Mouse (Mus musculus) CH12.LX (cell line): ENCODE measurements at regions not wholly inside any gene's neighbourhood (a gene's known extent, or its start where the extent isn't known, plus 50 kb on each side); places are given as distances from the start of the nearest gene placed in this dataset.

Source experiments
- DNase-seq: peaks from one replicate; pipeline ENCODE4 v3.0.0-alpha.2; 2013; ENCODE audit errors: extremely low read depth
- H3K27ac ChIP-seq: 2 replicates; pipeline ENCODE4 v1.5.1; 2012; ENCODE audit warnings: low read depth, mild to moderate bottlenecking, control low read depth, moderate library complexity; ENCODE audit not compliant: insufficient read depth
- H3K27me3 ChIP-seq: replicated peaks from 2 replicates; pipeline ENCODE3; 2012; ENCODE audit warnings: inconsistent platforms
- H3K36me3 ChIP-seq, 2 experiments: replicated peaks in 1 of 2; 2 replicates each; pipeline versions ENCODE3 to v1.6.1; 2012; ENCODE audit warnings: inconsistent platforms in 1 of 2, low read length in 1 of 2, mild to moderate bottlenecking in 1 of 2, mixed read lengths in 1 of 2, moderate library complexity in 1 of 2; ENCODE audit not compliant: control insufficient read depth in 1 of 2, insufficient read depth in 1 of 2
- H3K4me1 ChIP-seq, 2 experiments: 2 replicates each; pipeline ENCODE4 v1.6.1; 2012; ENCODE audit warnings: inconsistent platforms in 1 of 2, moderate library complexity in 1 of 2; ENCODE audit not compliant: insufficient read depth in 2 of 2, control insufficient read depth in 1 of 2
- H3K4me2 ChIP-seq: 2 replicates; pipeline ENCODE4 v1.6.1; 2012; ENCODE audit warnings: low read depth, mild to moderate bottlenecking, control low read depth; ENCODE audit not compliant: poor library complexity, insufficient read depth, severe bottlenecking
- H3K4me3 ChIP-seq, 3 experiments: fragments of 150-350 bp in 1 of 3; sonication (generic) in 1 of 3; replicated peaks in 1 of 3; 2 replicates each; pipeline versions ENCODE3 to v1.5.1; 2011 to 2012; ENCODE audit warnings: low read depth in 2 of 3, low read length in 2 of 3, mild to moderate bottlenecking in 2 of 3, moderate library complexity in 2 of 3, control low read depth in 1 of 3, improper control_type of control experiment in 1 of 3, inconsistent platforms in 1 of 3, mixed read lengths in 1 of 3; ENCODE audit not compliant: poor library complexity in 1 of 3
- H3K79me2 ChIP-seq: replicated peaks from 2 replicates; pipeline ENCODE4 v1.6.1; 2012; ENCODE audit warnings: mild to moderate bottlenecking, moderate library complexity; ENCODE audit not compliant: control insufficient read depth, poor library complexity, insufficient read depth, severe bottlenecking; ENCODE audit errors: extremely low read depth
- H3K9ac ChIP-seq: 2 replicates; pipeline ENCODE4 v1.6.1; 2012; ENCODE audit warnings: low read depth, mild to moderate bottlenecking, control low read depth, moderate library complexity; ENCODE audit not compliant: insufficient read depth
- H3K9me3 ChIP-seq: replicated peaks from 2 replicates; pipeline ENCODE3; 2012; ENCODE audit warnings: low read length, inconsistent platforms, mixed read lengths
- BHLHE40 ChIP-seq: IDR thresholded peaks from 2 replicates; pipeline ENCODE4 v1.6.1; 2011; ENCODE audit warnings: mild to moderate bottlenecking, low read depth, low read length, improper control_type of control experiment
- CTCF ChIP-seq, 2 experiments: IDR thresholded peaks in 1 of 2; conservative IDR thresholded peaks in 1 of 2; 2 replicates each; pipeline ENCODE4 v1.5.1; 2011 to 2012; ENCODE audit warnings: low read depth in 2 of 2, low read length in 2 of 2, improper control_type of control experiment in 1 of 2, inconsistent platforms in 1 of 2, mild to moderate bottlenecking in 1 of 2, moderate library complexity in 1 of 2
- E2F4 ChIP-seq: IDR thresholded peaks from 2 replicates; pipeline ENCODE4 v1.6.1; 2011; ENCODE audit warnings: low read depth, low read length, improper control_type of control experiment; ENCODE audit not compliant: insufficient replicate concordance
- ELF1 ChIP-seq: IDR thresholded peaks from 2 replicates; pipeline ENCODE4 v1.6.1; 2014; ENCODE audit warnings: low read depth, mild to moderate bottlenecking, inconsistent platforms, low read length, improper control_type of control experiment
- EP300 ChIP-seq: IDR thresholded peaks from 2 replicates; pipeline ENCODE4 v1.6.1; 2011; ENCODE audit warnings: low read length, improper control_type of control experiment
- ETS1 ChIP-seq: conservative IDR thresholded peaks from 2 replicates; pipeline ENCODE4 v1.6.1; 2012; ENCODE audit warnings: low read depth, mild to moderate bottlenecking, inconsistent platforms, low read length, improper control_type of control experiment, moderate library complexity
- GABPA ChIP-seq: IDR thresholded peaks from 2 replicates; pipeline ENCODE4 v1.6.1; 2012; ENCODE audit warnings: low read depth, low read length, improper control_type of control experiment, inconsistent platforms; ENCODE audit not compliant: insufficient replicate concordance
- HCFC1 ChIP-seq: IDR thresholded peaks from 2 replicates; pipeline ENCODE4 v1.6.1; 2012; ENCODE audit warnings: low read depth, mild to moderate bottlenecking, inconsistent platforms, low read length, improper control_type of control experiment
- KAT2A ChIP-seq: IDR thresholded peaks from 2 replicates; pipeline ENCODE4 v1.6.1; 2012; ENCODE audit warnings: low read length, improper control_type of control experiment, inconsistent platforms; ENCODE audit not compliant: insufficient replicate concordance
- MAFK ChIP-seq: IDR thresholded peaks from 2 replicates; pipeline ENCODE4 v1.6.1; 2011; ENCODE audit warnings: low read length, improper control_type of control experiment; ENCODE audit not compliant: insufficient replicate concordance
- MAX ChIP-seq: IDR thresholded peaks from 2 replicates; pipeline ENCODE4 v1.6.1; 2011; ENCODE audit warnings: low read length, improper control_type of control experiment
- MAZ ChIP-seq: IDR thresholded peaks from 2 replicates; pipeline ENCODE4 v1.6.1; 2012; ENCODE audit warnings: low read depth, mild to moderate bottlenecking, inconsistent platforms, low read length, improper control_type of control experiment, moderate library complexity
- MEF2A ChIP-seq: IDR thresholded peaks from 2 replicates; pipeline ENCODE4 v1.6.1; 2014; ENCODE audit warnings: low read depth, mild to moderate bottlenecking, inconsistent platforms, low read length, improper control_type of control experiment, borderline replicate concordance
- MXI1 ChIP-seq: IDR thresholded peaks from 2 replicates; pipeline ENCODE4 v1.6.1; 2011; ENCODE audit warnings: mild to moderate bottlenecking, low read depth, low read length, improper control_type of control experiment
- MYC ChIP-seq: IDR thresholded peaks from 2 replicates; pipeline ENCODE4 v1.6.1; 2011; ENCODE audit warnings: low read depth, mild to moderate bottlenecking, improper control_type of control experiment, low read length
- POLR2A ChIP-seq: IDR thresholded peaks from 2 replicates; pipeline ENCODE4 v1.6.1; 2011; ENCODE audit warnings: low read depth, mild to moderate bottlenecking, improper control_type of control experiment, low read length
- POLR2AphosphoS2 ChIP-seq: IDR thresholded peaks from 2 replicates; pipeline ENCODE4 v1.6.1; 2011; ENCODE audit warnings: low read depth, low read length, improper control_type of control experiment
- RAD21 ChIP-seq: IDR thresholded peaks from 2 replicates; pipeline ENCODE4 v1.6.1; 2011; ENCODE audit warnings: low read depth, mild to moderate bottlenecking, low read length, improper control_type of control experiment, moderate library complexity
- RCOR1 ChIP-seq: conservative IDR thresholded peaks from 2 replicates; pipeline ENCODE4 v1.6.1; 2012; ENCODE audit warnings: low read depth, mild to moderate bottlenecking, inconsistent platforms, low read length, improper control_type of control experiment
- SMC3 ChIP-seq: IDR thresholded peaks from 2 replicates; pipeline ENCODE4 v1.6.1; 2011; ENCODE audit warnings: low read depth, low read length, improper control_type of control experiment
- TBP ChIP-seq: conservative IDR thresholded peaks from 2 replicates; pipeline ENCODE4 v1.6.1; 2011; ENCODE audit warnings: low read depth, low read length, improper control_type of control experiment
- TCF12 ChIP-seq: IDR thresholded peaks from 2 replicates; pipeline ENCODE4 v1.6.1; 2014; ENCODE audit warnings: low read depth, mild to moderate bottlenecking, inconsistent platforms, low read length, improper control_type of control experiment
- UBTF ChIP-seq: IDR thresholded peaks from 2 replicates; pipeline ENCODE4 v1.6.1; 2012; ENCODE audit warnings: low read depth, mild to moderate bottlenecking, inconsistent platforms, low read length, improper control_type of control experiment, moderate library complexity
- USF1 ChIP-seq: IDR thresholded peaks from 2 replicates; pipeline ENCODE4 v1.6.1; 2014; ENCODE audit warnings: low read depth, mild to moderate bottlenecking, inconsistent platforms, low read length, improper control_type of control experiment
- USF2 ChIP-seq: conservative IDR thresholded peaks from 2 replicates; pipeline ENCODE4 v1.6.1; 2011; ENCODE audit warnings: low read depth, low read length, improper control_type of control experiment
- ZKSCAN1 ChIP-seq: IDR thresholded peaks from 2 replicates; pipeline ENCODE4 v1.6.1; 2012; ENCODE audit warnings: low read depth, inconsistent platforms, low read length, improper control_type of control experiment, borderline replicate concordance
- dilution Hi-C: fragments of 300-500 bp; cut with MboI; formaldehyde crosslinking; loops from 2 replicates; pipeline ENCODE4 v1.14.3; 2020; ENCODE audit warnings: low sequenced_read_pairs; ENCODE audit not compliant: extremely low pct_unique_long_range_greater_than_20kb, extremely low pct_ligation_motif_present
- in situ Hi-C: fragments of 300-500 bp; cut with MboI; formaldehyde crosslinking; loops from 3 replicates; pipeline ENCODE4 v1.14.3; 2019; ENCODE audit warnings: low sequenced_read_pairs, low pct_ligation_motif_present, low pct_unique_long_range_greater_than_20kb, mixed read lengths

- H3K9me3 ChIP-seq: no peaks in the 10 kb centered on the region
- in situ Hi-C loops (loop anchor here (10.0 to 25.0 kb wide), 2 partner anchors 114 to 416 kb away; no protein-coding TSS in a partner anchor), dilution Hi-C loops (no loop called here)
These were observed 64.9 kb upstream of the Htr1a start for GRCm38 (mm10) chr13:105378587-105378986.

GRCm38 (mm10) chr13:105387016-105387772 lies 56.2 kb upstream of the Htr1a start:
- Histone ChIP-seq H3K4me3 (no peak overlapping the region), H3K79me2 (no peaks in the 10 kb centered on the region), H3K27me3 (no peaks in the 10 kb centered on the region), H3K9ac (no peak overlapping the region), H3K9me3 (no peaks in the 10 kb centered on the region), H3K4me1 (peaks cover 0 to 8% of the 10 kb centered on the region in 2 experiments; a peak in 2 of 4 replicates), H3K27ac (no peak overlapping the region), H3K36me3 (no peaks in the 10 kb centered on the region), H3K4me2 (no peak overlapping the region)
- no peak for TF ChIP-seq GABPA
- no peak for TF ChIP-seq MAFK
- TF ChIP-seq MYC: no peak
- no peak for TF ChIP-seq ETS1
- no peak for TF ChIP-seq MAZ
- no peak for TF ChIP-seq POLR2A
- TF ChIP-seq ZKSCAN1: no peak
- TF ChIP-seq EP300: no peak
- TF ChIP-seq USF1: no peak
- TF ChIP-seq ELF1: no peak
- no peak for TF ChIP-seq TCF12
- no peak for TF ChIP-seq MEF2A
- TF ChIP-seq RCOR1: no peak
- in situ Hi-C loops (loop anchor here (25.0 kb wide), 1 partner anchor 425 kb away; no protein-coding TSS in a partner anchor), dilution Hi-C loops (no loop called here)
- DNase-seq: no peak

More at GRCm38 (mm10) chr13:105378587-105378986, 64.9 kb upstream of the Htr1a start:
- H3K4me1 ChIP-seq: peaks cover 0 to 10% of the 10 kb centered on the region in 2 experiments; a peak in 2 of 4 replicates
- no peak overlapping the region for H3K27ac ChIP-seq
- no peaks in the 10 kb centered on the region for H3K79me2 ChIP-seq
- TF ChIP-seq RAD21 (no peak), USF2 (no peak), TBP (no peak), MXI1 (no peak), UBTF (no peak), MAX (no peak), KAT2A (no peak), USF1 (no peak), BHLHE40 (no peak), SMC3 (no peak), MYC (no peak), MEF2A (no peak), MAFK (no peak), HCFC1 (no peak), E2F4 (no peak), POLR2AphosphoS2 (no peak), RCOR1 (no peak), ZKSCAN1 (no peak), CTCF (conservative IDR thresholded peaks at IDR 0.05 in 1 of 2, IDR thresholded peaks at IDR 0.05 in 1 of 2; ENCODE audit: low read depth in 2 of 2, low read length in 2 of 2) (no peak)
- no peak overlapping the region for H3K4me2 ChIP-seq
- DNase-seq: no peak
- no peak overlapping the region for H3K4me3 ChIP-seq
- H3K27me3 ChIP-seq: no peaks in the 10 kb centered on the region
- no peaks in the 10 kb centered on the region for H3K36me3 ChIP-seq
- no peak overlapping the region for H3K9ac ChIP-seq
